ENCODE assay signal across 7 mouse cellular contexts in genomic region chr6:120111984-120112803, GRCm38 (mm10). TPM values are rescaled to one million over a fixed set of nuclear protein-coding genes. Genes with fewer than 3 reads are reported as not detected.
A peak's percentile ranks its signal among the peaks of the same experiment; 100 is the strongest.
DNase-seq lines count a peak whose midpoint lies in the region; ATAC-seq and TF ChIP-seq lines count a peak whose summit lies in the region.

No protein-coding gene starts in this region.

- DNase-seq in cerebellum, postnatal 4 days (ENCODE audit: low spot score in 2 of 2) = peak; percentile 27 to 61
- peak; percentile 55 to 72 for DNase-seq in gastrocnemius, postnatal 36 days
- peak; percentile 76 for DNase-seq in intestine, embryonic 14.5 days (ENCODE audit: low spot score)
- peak; percentile 86 for DNase-seq in limb, embryonic 14.5 days (ENCODE audit: low spot score)
- peak; percentile 77 to 85 for DNase-seq in spleen, adult 2 months (ENCODE audit: low read depth in 1 of 2, low spot score in 2 of 2)

- TF ChIP-seq CTCF in spleen, adult 2 months (IDR thresholded peaks at IDR 0.05; ENCODE audit: extremely low read depth, insufficient read depth, insufficient read length, insufficient replicate concordance) = no peak

- no peaks in the 10 kb centered on the region for H3K36me3 ChIP-seq in intestine, embryonic 14.5 days (ENCODE audit: control insufficient read depth, insufficient read depth, low read length)
- no peaks in the 10 kb centered on the region for H3K36me3 ChIP-seq in limb, embryonic 14.5 days (ENCODE audit: control insufficient read depth, insufficient read depth, low read length)
- H3K36me3 ChIP-seq in midbrain, embryonic 15.5 days (replicated peaks) = no peaks in the 10 kb centered on the region
- no peaks in the 10 kb centered on the region for H3K36me3 ChIP-seq in spleen, adult 2 months (ENCODE audit: control insufficient read depth, insufficient read depth, low read length)

- H3K9ac ChIP-seq in intestine, embryonic 14.5 days (ENCODE audit: low read length) = peak overlapping the region; percentile 21; the same call in 1 of the 2 replicates
- H3K9ac ChIP-seq in limb, embryonic 14.5 days (ENCODE audit: low read depth, low read length, severe bottlenecking) = peak overlapping the region; percentile 38
- H3K9ac ChIP-seq in midbrain, embryonic 15.5 days = no peak overlapping the region

- peak overlapping the region; percentile 39 for H3K4me2 ChIP-seq in intestine, embryonic 14.5 days (ENCODE audit: low read length)
- peak overlapping the region; percentile 42 for H3K4me2 ChIP-seq in limb, embryonic 14.5 days (replicated peaks; ENCODE audit: low read depth, low read length, severe bottlenecking)
- peak overlapping the region; percentile 52 for H3K4me2 ChIP-seq in midbrain, embryonic 15.5 days

- peak; percentile 80 for ATAC-seq in activated CD4-positive, CD25-positive, alpha-beta regulatory T cell, adult 4 months
- peak; percentile 91 for ATAC-seq in intestine, embryonic 14.5 days (replicated peaks; ENCODE audit: low FRiP score, low TSS enrichment, low read depth)
- ATAC-seq in limb, embryonic 14.5 days (ENCODE audit: low FRiP score, low read depth) = peak; percentile 96
- ATAC-seq in midbrain, embryonic 15.5 days (replicated peaks) = peak; percentile 86

- intact Hi-C loops in gastrocnemius, postnatal 36 days (cut with DNase I) = loop anchor here (2.0 to 5.0 kb wide), 2 partner anchors 73 to 80 kb away; partner anchors contain the start of gene Wnk1

- H3K4me1 ChIP-seq in intestine, embryonic 14.5 days (replicated peaks; ENCODE audit: control insufficient read depth, insufficient read depth, low read length) = peaks cover 12% of the 10 kb centered on the region
- peaks cover 23% of the 10 kb centered on the region for H3K4me1 ChIP-seq in limb, embryonic 14.5 days (ENCODE audit: control insufficient read depth, insufficient read depth, low read length)
- H3K4me1 ChIP-seq in midbrain, embryonic 15.5 days = peaks cover 10% of the 10 kb centered on the region
- peaks cover 14% of the 10 kb centered on the region; the same call in 1 of the 2 replicates for H3K4me1 ChIP-seq in spleen, adult 2 months (ENCODE audit: control insufficient read depth, insufficient read depth, insufficient read length)

- H3K27me3 ChIP-seq in intestine, embryonic 14.5 days (replicated peaks; ENCODE audit: control insufficient read depth, insufficient read depth, low read length) = no peaks in the 10 kb centered on the region
- no peaks in the 10 kb centered on the region for H3K27me3 ChIP-seq in limb, embryonic 14.5 days (ENCODE audit: control insufficient read depth, insufficient read depth, low read length)
- no peaks in the 10 kb centered on the region for H3K27me3 ChIP-seq in midbrain, embryonic 15.5 days (replicated peaks)
- H3K27me3 ChIP-seq in spleen, adult 2 months (ENCODE audit: control insufficient read depth, insufficient read depth, low read length) = no peaks in the 10 kb centered on the region

- peak overlapping the region; percentile 16; the same call in 1 of the 2 replicates for H3K4me3 ChIP-seq in intestine, embryonic 14.5 days (ENCODE audit: low read depth, low read length)
- H3K4me3 ChIP-seq in limb, embryonic 14.5 days (replicated peaks; ENCODE audit: low read length) = peak overlapping the region; percentile 22
- H3K4me3 ChIP-seq in midbrain, embryonic 15.5 days = peak overlapping the region; percentile 25
- H3K4me3 ChIP-seq in spleen, adult 2 months (ENCODE audit: extremely low read depth, insufficient read depth, insufficient read length) = no peak overlapping the region

- 7% methylated on average over 22 of the region's 22 CpGs for WGBS in intestine, embryonic 14.5 days
- 8% methylated on average over 17 of the region's 22 CpGs for WGBS in limb, embryonic 14.5 days
- WGBS in midbrain, embryonic 15.5 days = 7% methylated on average over 21 of the region's 22 CpGs
- 8% methylated on average over 21 of the region's 22 CpGs for WGBS in spleen, adult 2 months

- H3K27ac ChIP-seq in intestine, embryonic 14.5 days (ENCODE audit: low read depth) = peak overlapping the region; percentile 76
- H3K27ac ChIP-seq in limb, embryonic 14.5 days (replicated peaks; ENCODE audit: low read depth, low read length) = peak overlapping the region; percentile 81
- peak overlapping the region; percentile 52 for H3K27ac ChIP-seq in midbrain, embryonic 15.5 days
- H3K27ac ChIP-seq in spleen, adult 2 months (ENCODE audit: insufficient read depth, low read length) = peak overlapping the region; percentile 68

- H3K9me3 ChIP-seq in intestine, embryonic 14.5 days (ENCODE audit: control insufficient read depth, low read length) = no peaks in the 10 kb centered on the region
- no peaks in the 10 kb centered on the region for H3K9me3 ChIP-seq in limb, embryonic 14.5 days (ENCODE audit: control insufficient read depth, low read length)
- no peaks in the 10 kb centered on the region for H3K9me3 ChIP-seq in midbrain, embryonic 15.5 days

- peak; percentile 67; the same call in 1 of the 2 replicates for TF ChIP-seq POLR2A in limb, embryonic 14.5 days (IDR thresholded peaks at IDR 0.05; ENCODE audit: borderline replicate concordance, extremely low read depth, insufficient read depth, insufficient read length)
- no peak for TF ChIP-seq POLR2A in spleen, adult 2 months (IDR thresholded peaks at IDR 0.05; ENCODE audit: low read depth, low read length)

RNA-seq across cellular contexts. Expression of gene Ninj2, which starts 19.0 kb away (rescaled TPM):
- polyA plus RNA-seq in activated CD4-positive, CD25-positive, alpha-beta regulatory T cell, adult 4 months (2017; shearing (Covaris generic)) = 1 to 10 TPM; 2.3 to 2.9 TPM
- total RNA-seq in gastrocnemius, postnatal 36 days (2021) = not detected
- not detected in 2 replicates for polyA plus RNA-seq in intestine, embryonic 14.5 days (2014; fragmentation: Nextera tagmentation; extraction: Ambion mirVana)
- polyA plus RNA-seq in limb, embryonic 14.5 days (2012; rRNA removed) = 1.9 and 2.8 TPM in 2 replicates
- 1.3 and 1.7 TPM in 2 replicates for polyA plus RNA-seq in limb, embryonic 14.5 days (2014; fragmentation: Nextera tagmentation; extraction: Ambion mirVana)
- polyA plus RNA-seq in midbrain, embryonic 15.5 days (2015; fragmentation: Nextera tagmentation; extraction: Ambion mirVana) = not detected in 2 replicates
- 0.19 TPM in 2 replicates for polyA plus RNA-seq in spleen, adult 2 months (2012; rRNA removed)
